Mouse (Mus musculus): Measurements from ENCODE around the gene Pdlim7. TPM values are rescaled to one million over a fixed set of nuclear protein-coding genes. Genes with fewer than 3 reads are reported as not detected.
A peak's percentile ranks its signal among the peaks of the same experiment; 100 is the strongest.

The Pdlim7 gene
- polyA plus RNA-seq, 1 experiment = 1.9 TPM

DNA sequence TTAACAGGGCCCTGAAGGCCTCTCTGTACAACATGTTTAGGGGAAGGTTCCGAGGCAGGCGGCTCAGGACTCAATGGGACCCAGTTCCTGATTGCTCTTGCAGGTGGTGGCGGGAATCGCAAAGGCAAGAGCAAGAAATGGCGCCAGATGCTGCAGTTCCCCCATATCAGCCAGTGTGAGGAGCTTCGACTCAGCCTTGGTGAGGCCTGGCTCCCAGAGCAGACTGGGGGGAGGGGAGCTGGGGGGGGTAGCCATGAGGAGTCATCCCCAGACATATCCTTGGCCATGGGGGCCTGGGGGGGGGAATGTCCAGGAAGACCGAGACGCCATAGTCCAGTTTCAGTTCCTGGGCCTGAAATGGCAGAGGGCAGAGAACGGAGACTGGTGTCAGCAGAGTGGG is 64.3 kb downstream of the Pdlim7 start:
- peaks cover 76% of the 10 kb centered on the region for H3K36me3 ChIP-seq (ENCODE audit: control insufficient read depth)
- H3K4me1 ChIP-seq (ENCODE audit: control insufficient read depth) = peaks cover 55% of the 10 kb centered on the region
- H3K4me3 ChIP-seq (replicated peaks) = no peak overlapping the region

DNA sequence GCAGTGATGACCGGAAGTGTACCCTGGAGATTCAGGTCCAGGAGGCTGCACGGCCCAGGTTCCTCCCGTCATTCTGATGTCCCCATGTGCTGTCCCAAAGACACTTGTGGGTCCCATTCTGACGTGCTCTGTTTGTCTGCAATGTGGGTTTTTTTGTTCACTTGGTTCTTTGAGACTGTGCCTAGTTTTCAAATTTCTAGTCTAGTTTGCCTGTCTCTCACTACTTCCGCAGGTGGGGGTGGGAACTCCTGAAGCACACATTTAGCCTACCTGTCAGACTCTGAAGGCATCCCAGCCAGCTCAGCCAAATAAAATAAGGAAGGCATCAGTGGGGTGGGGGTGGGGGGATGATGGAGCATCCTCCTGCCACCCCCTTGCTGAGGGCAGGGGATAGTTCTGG is 65.3 kb downstream of the Pdlim7 start:
- Histone ChIP-seq H3K9me3 (ENCODE audit: control insufficient read depth, low read length) (no peaks in the 10 kb centered on the region), H3K4me1 (ENCODE audit: control insufficient read depth) (peaks cover 62% of the 10 kb centered on the region), H3K36me3 (ENCODE audit: control insufficient read depth) (peaks cover 66% of the 10 kb centered on the region), H3K4me3 (replicated peaks) (no peak overlapping the region), H3K27me3 (ENCODE audit: control insufficient read depth) (peaks cover 3% of the 10 kb centered on the region)
- TF ChIP-seq TAL1 (IDR thresholded peaks at IDR 0.05; ENCODE audit: low read length) (no peak), GATA1 (IDR thresholded peaks at IDR 0.05; ENCODE audit: low read length) (no peak)

More for the DNA sequence above, 64.3 kb downstream of the Pdlim7 start:
- H3K9me3 ChIP-seq (ENCODE audit: control insufficient read depth, low read length) = no peaks in the 10 kb centered on the region
- TF ChIP-seq GATA1 (IDR thresholded peaks at IDR 0.05; ENCODE audit: low read length) (no peak), TAL1 (IDR thresholded peaks at IDR 0.05; ENCODE audit: low read length) (no peak)
- H3K27me3 ChIP-seq (ENCODE audit: control insufficient read depth) = no peaks in the 10 kb centered on the region

DNA sequence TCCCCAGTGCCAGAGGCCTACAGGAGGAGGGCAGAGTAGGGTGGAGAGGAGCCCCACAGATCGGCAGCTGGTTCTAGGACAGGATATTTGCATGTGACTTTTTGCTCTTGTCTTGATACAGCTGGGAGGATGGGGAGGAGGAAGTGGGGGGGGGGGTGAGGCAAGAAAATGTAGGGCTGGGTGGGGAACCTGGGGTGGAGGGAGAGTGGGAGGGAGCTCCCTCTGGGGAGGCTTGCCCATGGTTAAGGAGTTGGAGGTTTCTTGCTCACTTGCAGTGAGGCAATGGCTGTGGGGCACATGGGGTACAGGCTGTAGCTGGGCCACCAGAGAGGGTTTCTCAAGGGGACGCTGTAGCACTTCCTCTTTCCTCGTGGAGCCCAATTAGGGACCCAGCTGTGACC is 65.9 kb downstream of the Pdlim7 start:
- no peak for TF ChIP-seq TAL1 (IDR thresholded peaks at IDR 0.05; ENCODE audit: low read length)
- H3K27me3 ChIP-seq (ENCODE audit: control insufficient read depth) = peaks cover 5% of the 10 kb centered on the region
- H3K36me3 ChIP-seq (ENCODE audit: control insufficient read depth) = peaks cover 60% of the 10 kb centered on the region
- H3K4me1 ChIP-seq (ENCODE audit: control insufficient read depth) = peaks cover 62% of the 10 kb centered on the region
- H3K4me3 ChIP-seq (replicated peaks) = peak overlapping the region; percentile 97
- H3K9me3 ChIP-seq (ENCODE audit: control insufficient read depth, low read length) = no peaks in the 10 kb centered on the region

DNA sequence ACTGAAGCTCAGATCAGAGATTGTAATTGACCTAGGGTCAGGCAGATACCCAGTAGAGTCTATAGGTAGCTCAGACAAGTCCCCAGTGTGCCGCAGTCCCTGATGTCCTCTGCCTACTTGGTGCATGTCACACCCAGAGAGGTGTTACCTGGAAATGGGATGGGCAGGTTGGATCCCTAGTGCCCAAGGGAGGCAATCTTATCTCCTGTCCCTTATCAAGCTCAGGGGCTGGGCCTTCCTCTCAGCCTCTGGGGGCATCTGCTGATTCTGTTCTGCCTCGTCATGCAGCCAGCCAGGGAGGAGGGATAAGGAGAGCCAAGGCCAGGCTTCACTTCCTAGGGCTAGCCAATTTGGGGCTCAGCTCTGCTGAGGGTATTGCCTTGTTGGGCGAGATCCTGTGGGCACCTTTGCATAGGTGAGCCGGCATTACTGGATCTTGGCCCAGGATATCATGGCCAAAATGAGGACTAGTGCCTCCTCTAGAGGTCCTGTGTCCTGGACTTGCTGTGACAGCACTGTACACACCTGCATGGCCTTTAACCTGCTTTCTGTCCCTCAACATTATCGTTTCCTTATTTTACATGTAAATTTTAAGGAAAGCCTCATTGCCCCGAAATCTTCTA is 66.9 kb downstream of the Pdlim7 start:
- Histone ChIP-seq H3K36me3 (ENCODE audit: control insufficient read depth) (peaks cover 50% of the 10 kb centered on the region), H3K4me1 (ENCODE audit: control insufficient read depth) (peaks cover 62% of the 10 kb centered on the region)
- TF ChIP-seq GATA1 (IDR thresholded peaks at IDR 0.05; ENCODE audit: low read length) (peak; percentile 98), TAL1 (IDR thresholded peaks at IDR 0.05; ENCODE audit: low read length) (peak; percentile 50; the same call in 2 of the 3 replicates)

More for the DNA sequence above, 66.9 kb downstream of the Pdlim7 start:
- H3K27me3 ChIP-seq (ENCODE audit: control insufficient read depth) = peaks cover 5% of the 10 kb centered on the region
- no peaks in the 10 kb centered on the region for H3K9me3 ChIP-seq (ENCODE audit: control insufficient read depth, low read length)
- peak overlapping the region; percentile 97 for H3K4me3 ChIP-seq (replicated peaks)

Other genes starting within 250 kb of the Pdlim7 start
- gene Prelid1, start 193.2 kb downstream of the Pdlim7 start, polyA plus RNA-seq (2012) = 15.3 and 26.1 TPM in 2 replicates
- gene Rab24, start 191.7 kb downstream of the Pdlim7 start, polyA plus RNA-seq (2012) = 11.5 and 12.0 TPM in 2 replicates
- 14.7 and 15.8 TPM in 2 replicates for gene Mxd3, start 183.9 kb downstream of the Pdlim7 start, polyA plus RNA-seq (2012)
- 2.9 and 4.8 TPM in 2 replicates for gene Lman2, start 150.9 kb downstream of the Pdlim7 start, polyA plus RNA-seq (2012)
- 0.03 TPM in 1 of 2 replicates, not detected in the other for gene Rgs14, start 143.9 kb downstream of the Pdlim7 start, polyA plus RNA-seq (2012)
- not detected in 2 replicates for gene Slc34a1, start 115.5 kb downstream of the Pdlim7 start, polyA plus RNA-seq (2012)
- not detected in 2 replicates for gene Pfn3, start 98.4 kb downstream of the Pdlim7 start, polyA plus RNA-seq (2012)
- gene F12, start 86.9 kb downstream of the Pdlim7 start, polyA plus RNA-seq (2012) = 0.09 and 0.25 TPM in 2 replicates
- gene Grk6, start 68.6 kb downstream of the Pdlim7 start, polyA plus RNA-seq (2012) = 9.5 and 10.2 TPM in 2 replicates
- 0.08 and 0.23 TPM in 2 replicates for gene Prr7, start 49.4 kb downstream of the Pdlim7 start, polyA plus RNA-seq (2012)
- 0.05 and 0.06 TPM in 2 replicates for gene Dbn1, start 25.6 kb downstream of the Pdlim7 start, polyA plus RNA-seq (2012)
- 0.54 and 0.67 TPM in 2 replicates for gene Dok3, start 15.6 kb upstream of the Pdlim7 start, polyA plus RNA-seq (2012)
- 4.7 and 5.2 TPM in 2 replicates for gene Ddx41, start 23.0 kb upstream of the Pdlim7 start, polyA plus RNA-seq (2012)
- gene Fam193b, start 57.4 kb upstream of the Pdlim7 start, polyA plus RNA-seq (2012) = 9.1 and 10.2 TPM in 2 replicates
- 9.5 and 12.0 TPM in 2 replicates for gene Tmed9, start 60.1 kb upstream of the Pdlim7 start, polyA plus RNA-seq (2012)
- 0.39 and 0.50 TPM in 2 replicates for gene B4galt7, start 86.2 kb upstream of the Pdlim7 start, polyA plus RNA-seq (2012)
- 1.9 and 2.3 TPM in 2 replicates for gene Caml, start 109.3 kb upstream of the Pdlim7 start, polyA plus RNA-seq (2012)
- 1.9 and 2.0 TPM in 2 replicates for gene Ddx46, start 121.4 kb upstream of the Pdlim7 start, polyA plus RNA-seq (2012)
- 0.18 and 0.29 TPM in 2 replicates for gene B230219D22Rik, start 179.4 kb upstream of the Pdlim7 start, polyA plus RNA-seq (2012)
- 0.82 and 0.99 TPM in 2 replicates for gene Txndc15, start 201.0 kb upstream of the Pdlim7 start, polyA plus RNA-seq (2012)
- gene Pcbd2, start 213.7 kb upstream of the Pdlim7 start, polyA plus RNA-seq (2012) = 6.2 and 8.4 TPM in 2 replicates

All from erythroblast, embryonic 14.5 days (primary cell).